Mouse (Mus musculus) hindbrain, postnatal 0 days (tissue): ENCODE measurements at regions not wholly inside any gene's neighbourhood (a gene's known extent, or its start where the extent isn't known, plus 50 kb on each side); places are given as distances from the start of the nearest gene placed in this dataset.

Experiments
- ATAC-seq: fragments of 200-750 bp; cut with Nextera tagmentation; 2 replicates; pipeline ENCODE4 v1.8.0; 2017; ENCODE audit warnings: mild to moderate bottlenecking, moderate TSS enrichment, moderate library complexity
- DNase-seq: peaks from one replicate; pipeline ENCODE4 v3.0.0-alpha.2; 2015; ENCODE audit warnings: low spot score
- H3K27ac ChIP-seq: fragments of 300-500 bp; sonication (generic); 2 replicates; pipeline ENCODE4 v1.5.1; 2014; ENCODE audit warnings: mild to moderate bottlenecking
- H3K27me3 ChIP-seq: fragments of 300-500 bp; sonication (generic); 2 replicates; pipeline ENCODE4 v1.6.1; 2014; ENCODE audit warnings: low read length, mixed read lengths; ENCODE audit not compliant: insufficient read depth
- H3K36me3 ChIP-seq: fragments of 300-500 bp; sonication (generic); 2 replicates; pipeline ENCODE4 v1.6.1; 2014; ENCODE audit warnings: low read length, mixed read lengths; ENCODE audit not compliant: insufficient read depth
- H3K4me1 ChIP-seq: fragments of 300-500 bp; sonication (generic); 2 replicates; pipeline ENCODE4 v1.6.1; 2014; ENCODE audit warnings: antibody characterized with exemption, low read length, mixed read lengths; ENCODE audit not compliant: insufficient read depth
- H3K4me2 ChIP-seq: fragments of 300-500 bp; sonication (generic); 2 replicates; pipeline ENCODE4 v1.6.1; 2014; ENCODE audit warnings: low read depth, mild to moderate bottlenecking, low read length, moderate library complexity, mixed read lengths
- H3K4me3 ChIP-seq: fragments of 300-500 bp; sonication (generic); 2 replicates; pipeline ENCODE4 v1.5.1; 2014; ENCODE audit warnings: low read length
- H3K9ac ChIP-seq: fragments of 300-500 bp; sonication (generic); replicated peaks from 2 replicates; pipeline ENCODE4 v1.6.1; 2014; ENCODE audit warnings: mild to moderate bottlenecking, low read length, moderate library complexity, mixed read lengths
- H3K9me3 ChIP-seq: fragments of 300-500 bp; sonication (generic); 2 replicates; pipeline ENCODE4 v1.6.1; 2016; ENCODE audit warnings: low read length, mixed read lengths
- CTCF ChIP-seq: IDR thresholded peaks from 2 replicates; pipeline ENCODE4 v1.5.1; 2016; ENCODE audit warnings: antibody characterized with exemption, control low read depth, low read depth
- WGBS: fragments of 180-500 bp; shearing (Covaris S2); extraction: QIAGEN DNeasy Blood & Tissue Kit; methylation state at CpG from one replicate; pipeline ENCODE4 v1.1.7; 2014; 5-methylcytosine and 5-hydroxymethylcytosine counted together

DNA sequence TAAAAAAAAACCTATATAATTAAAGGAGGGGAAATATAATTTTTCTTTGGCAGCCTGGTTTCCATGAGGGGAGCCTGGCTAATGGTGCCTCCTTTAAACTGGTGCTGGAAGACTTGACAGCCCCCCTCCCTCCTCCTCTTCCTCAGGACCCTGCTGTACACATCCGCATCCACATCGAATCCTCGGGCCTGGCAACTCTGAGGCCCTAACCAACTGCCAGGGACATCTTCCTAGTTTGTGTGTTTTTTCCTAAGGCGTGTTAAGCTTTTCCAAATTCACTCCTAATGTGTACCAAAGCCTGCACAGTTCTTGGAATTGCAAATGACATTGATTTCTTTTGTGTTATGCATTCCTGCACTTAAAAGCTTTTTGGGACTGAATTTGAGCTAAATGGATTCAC, 236.4 kb upstream of the Ccdc122 start:
- ATAC-seq (no peak), DNase-seq (no peak)
- H3K9me3 ChIP-seq, result no peaks in the 10 kb centered on the region
- TF ChIP-seq CTCF, result no peak
- no peak overlapping the region for H3K27ac ChIP-seq
- H3K4me3 ChIP-seq, result no peak overlapping the region
- no peaks in the 10 kb centered on the region for H3K36me3 ChIP-seq
- H3K4me2 ChIP-seq, result no peak overlapping the region
- H3K27me3 ChIP-seq, result no peaks in the 10 kb centered on the region
- no peak overlapping the region for H3K9ac ChIP-seq
- 38% methylated on average over 4 of the region's 4 CpGs for WGBS
- no peaks in the 10 kb centered on the region; the same call in 1 of the 2 replicates for H3K4me1 ChIP-seq

DNA sequence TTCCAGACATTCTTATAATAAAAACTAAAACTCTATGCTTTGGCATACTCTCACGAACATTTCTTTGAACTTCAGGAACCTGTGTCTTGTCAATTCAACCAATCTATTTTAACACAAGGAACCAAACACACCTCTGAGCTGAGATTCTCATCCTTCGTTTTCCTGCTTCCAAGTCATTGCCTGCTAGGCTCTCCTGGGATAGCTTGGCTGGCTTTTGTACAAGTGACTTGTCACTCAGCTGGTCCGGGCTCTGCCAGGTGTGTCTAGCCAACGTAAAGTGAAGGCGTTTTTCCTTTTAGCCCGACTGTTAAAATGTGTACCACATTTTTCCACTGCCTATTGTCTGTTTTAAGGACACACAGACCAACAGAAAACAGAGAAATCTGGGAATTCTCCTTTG, 236.8 kb upstream of the Ccdc122 start:
- Histone ChIP-seq H3K36me3 (no peaks in the 10 kb centered on the region), H3K27ac (no peak overlapping the region), H3K9ac (no peak overlapping the region), H3K9me3 (no peaks in the 10 kb centered on the region), H3K27me3 (no peaks in the 10 kb centered on the region), H3K4me2 (no peak overlapping the region), H3K4me1 (no peaks in the 10 kb centered on the region; the same call in 1 of the 2 replicates), H3K4me3 (no peak overlapping the region)
- ATAC-seq (no peak), DNase-seq (no peak)
- no peak for TF ChIP-seq CTCF
- 47% methylated on average over 6 of the region's 6 CpGs for WGBS

DNA sequence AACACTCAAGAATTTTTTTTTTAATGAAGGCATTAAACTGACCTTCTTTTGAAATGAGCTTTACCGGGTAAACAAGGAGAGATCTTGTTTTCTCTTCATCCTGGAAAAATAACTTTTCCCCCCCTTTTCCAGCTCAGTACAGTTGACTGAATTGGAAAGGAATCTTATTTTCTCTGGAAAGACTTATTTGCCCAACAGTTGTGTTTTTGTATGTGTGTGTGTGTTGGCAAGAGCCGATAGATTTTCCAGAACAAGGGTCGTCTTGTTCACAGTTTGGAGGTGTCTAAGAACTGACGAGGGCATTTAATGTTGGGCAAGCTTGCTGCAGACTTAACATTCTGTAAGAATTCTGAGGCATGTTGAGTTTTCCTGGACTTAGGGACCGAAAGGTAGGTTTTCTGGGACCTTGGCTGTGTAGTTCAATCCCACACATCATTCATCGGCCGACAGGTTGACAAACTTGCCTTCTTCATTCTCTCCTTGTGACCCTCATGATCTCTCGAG, 237.6 kb upstream of the Ccdc122 start:
- no peaks in the 10 kb centered on the region for H3K27me3 ChIP-seq
- H3K27ac ChIP-seq, result no peak overlapping the region
- no peak overlapping the region for H3K9ac ChIP-seq
- no peak overlapping the region for H3K4me3 ChIP-seq
- 74% methylated on average over 8 of the region's 8 CpGs for WGBS
- no peaks in the 10 kb centered on the region for H3K36me3 ChIP-seq
- ATAC-seq, result no peak
- H3K4me2 ChIP-seq, result no peak overlapping the region
- DNase-seq, result no peak
- H3K9me3 ChIP-seq, result no peaks in the 10 kb centered on the region
- no peak for TF ChIP-seq CTCF
- no peaks in the 10 kb centered on the region; the same call in 1 of the 2 replicates for H3K4me1 ChIP-seq

DNA sequence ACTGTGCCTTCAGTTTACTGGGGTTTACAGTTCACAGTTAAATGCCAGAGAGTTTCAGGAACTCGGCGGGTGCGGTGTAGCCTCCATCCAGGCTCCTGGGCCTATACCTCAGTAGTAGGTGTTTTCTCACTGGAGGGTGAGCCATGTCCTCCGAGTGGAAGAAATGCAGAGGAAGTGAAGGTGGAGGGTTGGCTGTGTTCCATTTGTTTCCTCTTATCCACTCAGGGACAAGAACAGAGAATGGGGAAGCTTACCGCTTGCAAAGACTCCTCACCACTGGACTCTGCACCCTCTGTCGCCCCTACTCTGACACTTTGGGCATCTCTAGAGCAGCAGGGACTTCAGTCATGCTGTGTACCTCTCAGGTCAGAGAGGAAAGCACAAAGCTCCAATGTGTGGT, 238.1 kb upstream of the Ccdc122 start:
- Histone ChIP-seq H3K4me1 (no peaks in the 10 kb centered on the region; the same call in 1 of the 2 replicates), H3K9ac (no peak overlapping the region), H3K27ac (no peak overlapping the region), H3K4me2 (no peak overlapping the region), H3K36me3 (no peaks in the 10 kb centered on the region), H3K4me3 (no peak overlapping the region), H3K27me3 (no peaks in the 10 kb centered on the region), H3K9me3 (no peaks in the 10 kb centered on the region)
- WGBS, result 71% methylated on average over 6 of the region's 6 CpGs
- ATAC-seq (no peak), DNase-seq (no peak)
- TF ChIP-seq CTCF, result no peak

DNA sequence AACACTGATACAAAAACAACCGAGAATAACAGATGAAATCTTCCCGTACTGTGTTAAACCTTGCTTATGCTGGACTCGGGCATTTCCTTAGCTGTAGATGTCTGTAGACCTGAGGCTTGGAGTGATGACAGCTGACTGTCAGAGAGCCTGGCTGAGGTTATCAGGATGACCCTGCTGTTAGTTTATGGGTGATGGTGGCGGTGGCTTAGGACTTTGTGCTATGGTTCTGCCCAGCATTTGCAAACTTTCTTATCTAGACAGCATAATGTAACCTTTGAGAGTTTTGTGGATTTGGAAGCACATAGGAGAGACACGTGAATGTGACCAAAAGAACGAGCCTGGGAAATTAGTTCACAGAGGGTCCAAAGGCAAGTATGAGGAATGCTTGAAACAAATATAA, 239.1 kb upstream of the Ccdc122 start:
- H3K27me3 ChIP-seq, result no peaks in the 10 kb centered on the region
- 85% methylated on average over 6 of the region's 6 CpGs for WGBS
- no peak overlapping the region for H3K4me3 ChIP-seq
- H3K27ac ChIP-seq, result no peak overlapping the region
- H3K4me2 ChIP-seq, result no peak overlapping the region
- no peak for ATAC-seq
- no peaks in the 10 kb centered on the region for H3K36me3 ChIP-seq
- H3K4me1 ChIP-seq, result no peaks in the 10 kb centered on the region; the same call in 1 of the 2 replicates
- DNase-seq, result no peak
- H3K9me3 ChIP-seq, result no peaks in the 10 kb centered on the region
- no peak overlapping the region for H3K9ac ChIP-seq
- TF ChIP-seq CTCF, result no peak

DNA sequence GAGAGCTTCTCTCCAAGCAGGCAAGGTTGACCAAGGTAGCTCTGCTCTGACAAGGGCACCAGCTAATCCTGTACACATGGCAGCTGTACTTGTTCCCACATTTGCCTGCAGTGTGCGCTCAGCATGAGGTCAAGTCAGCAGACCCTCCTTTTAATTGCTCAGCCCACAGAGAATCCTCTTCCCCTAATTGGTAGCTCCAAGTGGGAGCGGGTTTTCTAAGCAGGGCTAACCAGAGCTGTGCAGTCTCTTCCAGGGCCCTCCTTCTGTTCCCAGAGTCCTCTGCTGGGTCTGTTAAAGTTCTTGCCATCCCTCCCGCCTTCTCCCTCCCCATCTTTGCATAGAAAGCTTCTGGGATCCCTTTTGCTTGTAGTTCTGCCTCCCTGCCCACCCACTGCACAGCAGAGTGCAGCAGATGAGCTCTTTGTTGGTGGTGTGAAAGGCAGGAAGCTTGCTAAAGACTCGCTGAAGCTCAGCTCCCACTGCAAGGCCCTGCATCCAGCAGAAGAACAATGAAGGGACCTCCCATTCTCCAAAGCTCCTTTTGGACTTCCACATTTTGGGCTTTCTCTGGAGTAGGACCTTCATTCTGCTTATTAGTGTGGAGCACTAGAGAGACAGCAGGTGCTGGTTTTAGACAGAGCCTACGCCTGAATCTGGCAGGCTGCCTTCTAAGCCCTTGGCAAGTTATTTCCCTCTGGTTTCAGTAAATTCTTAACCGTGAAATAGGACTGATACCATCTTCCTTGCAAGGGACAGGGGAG, 235.3 kb upstream of the Serp2 start:
- Histone ChIP-seq H3K4me2 (no peak overlapping the region), H3K4me3 (no peak overlapping the region), H3K27ac (peak overlapping the region; percentile 67; the same call in 1 of the 2 replicates), H3K36me3 (no peaks in the 10 kb centered on the region), H3K4me1 (peaks cover 5% of the 10 kb centered on the region; the same call in 1 of the 2 replicates), H3K9me3 (no peaks in the 10 kb centered on the region), H3K9ac (no peak overlapping the region), H3K27me3 (no peaks in the 10 kb centered on the region)
- TF ChIP-seq CTCF, result no peak
- WGBS, result 12% methylated on average over 6 of the region's 6 CpGs
- DNase-seq, result peak; percentile 74
- peak; percentile 84 for ATAC-seq

DNA sequence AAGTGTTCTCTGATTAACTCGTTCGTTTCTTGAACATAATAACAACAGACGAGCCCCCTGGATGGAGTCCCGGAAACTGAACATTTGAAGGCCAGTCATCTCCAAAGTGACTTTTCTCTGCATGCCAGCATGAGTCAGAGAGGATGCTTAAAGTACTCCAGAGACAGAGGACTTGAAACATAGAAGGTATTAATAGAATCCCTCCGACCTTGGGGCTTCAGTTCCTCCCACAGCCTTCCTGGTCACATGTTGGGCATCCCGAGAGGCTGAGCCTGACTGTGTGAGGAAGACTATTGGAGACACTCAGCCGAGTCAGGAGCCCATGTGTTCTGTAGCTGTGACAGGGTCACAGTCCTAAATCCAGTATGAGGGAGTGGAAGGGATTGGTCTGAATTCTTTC, 232.7 kb upstream of the Serp2 start:
- peaks cover 5% of the 10 kb centered on the region; the same call in 1 of the 2 replicates for H3K4me1 ChIP-seq
- no peaks in the 10 kb centered on the region for H3K27me3 ChIP-seq
- ATAC-seq (no peak), DNase-seq (no peak)
- H3K9me3 ChIP-seq, result no peaks in the 10 kb centered on the region
- no peak overlapping the region for H3K4me3 ChIP-seq
- no peak overlapping the region for H3K4me2 ChIP-seq
- WGBS, result 62% methylated on average over 7 of the region's 7 CpGs
- TF ChIP-seq CTCF, result no peak
- H3K9ac ChIP-seq, result no peak overlapping the region
- no peaks in the 10 kb centered on the region for H3K36me3 ChIP-seq
- no peak overlapping the region for H3K27ac ChIP-seq
